Mouse (Mus musculus) CH12.LX (cell line): Measurements from ENCODE around the gene Eaf1. TPM values are rescaled to one million over a fixed set of nuclear protein-coding genes. Genes with fewer than 3 reads are reported as not detected.

Experiments used
- DNase-seq: peaks from one replicate; pipeline ENCODE4 v3.0.0-alpha.2; 2013; ENCODE audit errors: extremely low read depth
- H3K27ac ChIP-seq: 2 replicates; pipeline ENCODE4 v1.5.1; 2012; ENCODE audit warnings: low read depth, mild to moderate bottlenecking, control low read depth, moderate library complexity; ENCODE audit not compliant: insufficient read depth
- H3K27me3 ChIP-seq: replicated peaks from 2 replicates; pipeline ENCODE3; 2012; ENCODE audit warnings: inconsistent platforms
- H3K36me3 ChIP-seq, 2 experiments: replicated peaks in 1 of 2; 2 replicates each; pipeline versions ENCODE3 to v1.6.1; 2012; ENCODE audit warnings: inconsistent platforms in 1 of 2, low read length in 1 of 2, mild to moderate bottlenecking in 1 of 2, mixed read lengths in 1 of 2, moderate library complexity in 1 of 2; ENCODE audit not compliant: control insufficient read depth in 1 of 2, insufficient read depth in 1 of 2
- H3K4me1 ChIP-seq, 2 experiments: 2 replicates each; pipeline ENCODE4 v1.6.1; 2012; ENCODE audit warnings: inconsistent platforms in 1 of 2, moderate library complexity in 1 of 2; ENCODE audit not compliant: insufficient read depth in 2 of 2, control insufficient read depth in 1 of 2
- H3K4me2 ChIP-seq: 2 replicates; pipeline ENCODE4 v1.6.1; 2012; ENCODE audit warnings: low read depth, mild to moderate bottlenecking, control low read depth; ENCODE audit not compliant: poor library complexity, insufficient read depth, severe bottlenecking
- H3K4me3 ChIP-seq, 3 experiments: fragments of 150-350 bp in 1 of 3; sonication (generic) in 1 of 3; replicated peaks in 1 of 3; 2 replicates each; pipeline versions ENCODE3 to v1.5.1; 2011 to 2012; ENCODE audit warnings: low read depth in 2 of 3, low read length in 2 of 3, mild to moderate bottlenecking in 2 of 3, moderate library complexity in 2 of 3, control low read depth in 1 of 3, improper control_type of control experiment in 1 of 3, inconsistent platforms in 1 of 3, mixed read lengths in 1 of 3; ENCODE audit not compliant: poor library complexity in 1 of 3
- H3K79me2 ChIP-seq: replicated peaks from 2 replicates; pipeline ENCODE4 v1.6.1; 2012; ENCODE audit warnings: mild to moderate bottlenecking, moderate library complexity; ENCODE audit not compliant: control insufficient read depth, poor library complexity, insufficient read depth, severe bottlenecking; ENCODE audit errors: extremely low read depth
- H3K9ac ChIP-seq: 2 replicates; pipeline ENCODE4 v1.6.1; 2012; ENCODE audit warnings: low read depth, mild to moderate bottlenecking, control low read depth, moderate library complexity; ENCODE audit not compliant: insufficient read depth
- H3K9me3 ChIP-seq: replicated peaks from 2 replicates; pipeline ENCODE3; 2012; ENCODE audit warnings: low read length, inconsistent platforms, mixed read lengths
- CHD1 ChIP-seq: IDR thresholded peaks from 2 replicates; pipeline ENCODE4 v1.6.1; 2012; ENCODE audit warnings: low read depth, low read length, improper control_type of control experiment, inconsistent platforms
- CTCF ChIP-seq, 2 experiments: IDR thresholded peaks in 1 of 2; conservative IDR thresholded peaks in 1 of 2; 2 replicates each; pipeline ENCODE4 v1.5.1; 2011 to 2012; ENCODE audit warnings: low read depth in 2 of 2, low read length in 2 of 2, improper control_type of control experiment in 1 of 2, inconsistent platforms in 1 of 2, mild to moderate bottlenecking in 1 of 2, moderate library complexity in 1 of 2
- ELF1 ChIP-seq: IDR thresholded peaks from 2 replicates; pipeline ENCODE4 v1.6.1; 2014; ENCODE audit warnings: low read depth, mild to moderate bottlenecking, inconsistent platforms, low read length, improper control_type of control experiment
- ETS1 ChIP-seq: conservative IDR thresholded peaks from 2 replicates; pipeline ENCODE4 v1.6.1; 2012; ENCODE audit warnings: low read depth, mild to moderate bottlenecking, inconsistent platforms, low read length, improper control_type of control experiment, moderate library complexity
- JUND ChIP-seq: conservative IDR thresholded peaks from 2 replicates; pipeline ENCODE4 v1.6.1; 2011; ENCODE audit warnings: low read depth, low read length, improper control_type of control experiment
- MAX ChIP-seq: IDR thresholded peaks from 2 replicates; pipeline ENCODE4 v1.6.1; 2011; ENCODE audit warnings: low read length, improper control_type of control experiment
- MEF2A ChIP-seq: IDR thresholded peaks from 2 replicates; pipeline ENCODE4 v1.6.1; 2014; ENCODE audit warnings: low read depth, mild to moderate bottlenecking, inconsistent platforms, low read length, improper control_type of control experiment, borderline replicate concordance
- MXI1 ChIP-seq: IDR thresholded peaks from 2 replicates; pipeline ENCODE4 v1.6.1; 2011; ENCODE audit warnings: mild to moderate bottlenecking, low read depth, low read length, improper control_type of control experiment
- MYC ChIP-seq: IDR thresholded peaks from 2 replicates; pipeline ENCODE4 v1.6.1; 2011; ENCODE audit warnings: low read depth, mild to moderate bottlenecking, improper control_type of control experiment, low read length
- SIN3A ChIP-seq: IDR thresholded peaks from 2 replicates; pipeline ENCODE4 v1.6.1; 2012; ENCODE audit warnings: low read length, improper control_type of control experiment, inconsistent platforms
- SMC3 ChIP-seq: IDR thresholded peaks from 2 replicates; pipeline ENCODE4 v1.6.1; 2011; ENCODE audit warnings: low read depth, low read length, improper control_type of control experiment
- TBP ChIP-seq: conservative IDR thresholded peaks from 2 replicates; pipeline ENCODE4 v1.6.1; 2011; ENCODE audit warnings: low read depth, low read length, improper control_type of control experiment
- TCF12 ChIP-seq: IDR thresholded peaks from 2 replicates; pipeline ENCODE4 v1.6.1; 2014; ENCODE audit warnings: low read depth, mild to moderate bottlenecking, inconsistent platforms, low read length, improper control_type of control experiment
- USF1 ChIP-seq: IDR thresholded peaks from 2 replicates; pipeline ENCODE4 v1.6.1; 2014; ENCODE audit warnings: low read depth, mild to moderate bottlenecking, inconsistent platforms, low read length, improper control_type of control experiment
- ZC3H11A ChIP-seq: IDR thresholded peaks from 2 replicates; pipeline ENCODE4 v1.6.1; 2012; ENCODE audit warnings: low read depth, mild to moderate bottlenecking, inconsistent platforms, low read length, improper control_type of control experiment
- ZMIZ1 ChIP-seq: IDR thresholded peaks from 2 replicates; pipeline ENCODE4 v1.6.1; 2012; ENCODE audit warnings: low read depth, mild to moderate bottlenecking, inconsistent platforms, low read length, improper control_type of control experiment
- dilution Hi-C: fragments of 300-500 bp; cut with MboI; formaldehyde crosslinking; loops from 2 replicates; pipeline ENCODE4 v1.14.3; 2020; ENCODE audit warnings: low sequenced_read_pairs; ENCODE audit not compliant: extremely low pct_unique_long_range_greater_than_20kb, extremely low pct_ligation_motif_present
- in situ Hi-C: fragments of 300-500 bp; cut with MboI; formaldehyde crosslinking; loops from 3 replicates; pipeline ENCODE4 v1.14.3; 2019; ENCODE audit warnings: low sequenced_read_pairs, low pct_ligation_motif_present, low pct_unique_long_range_greater_than_20kb, mixed read lengths
- polyA plus RNA-seq: library from polyadenylated mRNA; unstranded; fragments of >175 nt; gene quantifications from 2 replicates; pipeline ENCODE4 v1.2.1, GENCODE M21; 2012; ENCODE audit warnings: low read depth; ENCODE audit not compliant: insufficient read length
- total RNA-seq, 2 experiments: library from RNA; depleted of rRNA; stranded (reverse); fragments of 300-350 nt in 1 of 2; fragments of >200 nt in 1 of 2; gene quantifications; 2 replicates each; pipeline ENCODE4 v1.2.3; 2012 to 2014

Gene Eaf1
- total and polyA plus RNA-seq, 3 experiments: 25.2 to 39.9 (median 29.4) TPM

DNA sequence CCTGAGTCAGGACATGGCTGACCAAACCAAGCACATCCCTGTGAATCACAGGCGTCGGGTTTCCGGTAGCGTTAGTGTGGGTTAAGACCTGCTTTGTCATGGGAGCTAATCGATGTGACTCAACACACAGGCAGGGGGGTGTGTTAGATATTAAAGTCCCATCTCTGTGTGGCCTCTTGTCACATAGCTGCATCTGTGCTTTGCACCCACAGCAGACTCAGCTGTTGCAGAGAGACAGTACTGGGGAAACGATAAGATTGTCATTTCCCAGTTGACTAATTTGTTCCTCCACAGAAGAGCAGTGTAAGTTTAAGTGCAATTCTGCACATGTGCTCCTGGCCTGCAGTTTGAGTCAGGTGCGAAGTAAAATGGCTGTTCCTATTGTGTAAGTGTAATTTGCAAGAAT is 2.0 kb downstream of the Eaf1 start:
- peak overlapping the region; percentile 20; the same call in 1 of the 2 replicates for H3K27ac ChIP-seq
- in situ Hi-C loops (no loop called here), dilution Hi-C loops (no loop called here)
- H3K36me3 ChIP-seq: peaks cover 33 to 53% of the 10 kb centered on the region in 2 experiments
- DNase-seq: peak; percentile 64
- H3K4me1 ChIP-seq: peaks cover 11 to 65% of the 10 kb centered on the region in 2 experiments
- TF ChIP-seq ETS1 (peak; percentile 30; the same call in 1 of the 2 replicates), SMC3 (no peak), CHD1 (0 out of 2 replicates have a peak, but pooled peaks have one; percentile 40), MXI1 (peak; percentile 55; the same call in 1 of the 2 replicates), MYC (peak; percentile 54; the same call in 1 of the 2 replicates), MAX (peak; percentile 83), JUND (no peak)
- H3K79me2 ChIP-seq: peaks cover 80% of the 10 kb centered on the region
- H3K27me3 ChIP-seq: no peaks in the 10 kb centered on the region
- H3K9ac ChIP-seq: peak overlapping the region; percentile 92
- H3K4me2 ChIP-seq: peak overlapping the region; percentile 78
- peak overlapping the region; percentile 71 to 99 (median 82) for H3K4me3 ChIP-seq
- H3K9me3 ChIP-seq: no peaks in the 10 kb centered on the region

DNA sequence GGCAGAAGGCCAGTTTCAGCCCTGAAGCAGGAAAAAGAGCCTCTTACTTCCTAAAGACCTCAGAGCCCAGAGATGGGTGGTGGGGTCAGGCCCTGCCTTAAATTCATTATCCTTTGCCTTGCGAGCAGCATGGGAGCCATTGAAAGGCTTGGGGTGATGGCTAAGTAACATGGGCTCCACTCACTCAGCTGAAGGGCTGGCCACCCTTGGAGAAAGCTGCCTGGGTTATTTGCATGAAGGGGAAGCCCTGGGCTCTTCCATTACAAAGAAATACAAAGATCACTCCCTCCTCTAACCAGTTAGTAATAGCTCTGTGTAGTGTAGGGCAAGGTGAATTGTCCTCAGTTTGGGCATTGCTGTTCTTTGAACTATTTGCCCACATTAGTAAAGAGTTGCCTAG is 5.3 kb downstream of the Eaf1 start:
- Histone ChIP-seq H3K9ac (peak overlapping the region; percentile 5; the same call in 1 of the 2 replicates), H3K27me3 (no peaks in the 10 kb centered on the region), H3K27ac (peak overlapping the region; percentile 65), H3K4me1 (peaks cover 11 to 41% of the 10 kb centered on the region in 2 experiments), H3K4me2 (peak overlapping the region; percentile 74), H3K9me3 (no peaks in the 10 kb centered on the region), H3K36me3 (peaks cover 46 to 63% of the 10 kb centered on the region in 2 experiments), H3K79me2 (peaks cover 51% of the 10 kb centered on the region), H3K4me3 (no peak overlapping the region)
- dilution Hi-C loops: no loop called here
- peak; percentile 54 for DNase-seq
- in situ Hi-C loops: no loop called here
- TF ChIP-seq SIN3A: 0 out of 2 replicates have a peak, but pooled peaks have one; percentile 22
- TF ChIP-seq MXI1: peak; percentile 49; the same call in 1 of the 2 replicates
- TF ChIP-seq ELF1: peak; percentile 37; the same call in 1 of the 2 replicates
- no peak for TF ChIP-seq ZMIZ1
- TF ChIP-seq ZC3H11A: no peak
- TF ChIP-seq ETS1: peak; percentile 46; the same call in 1 of the 2 replicates
- TF ChIP-seq TBP: no peak
- TF ChIP-seq MEF2A: 0 out of 2 replicates have a peak, but pooled peaks have one; percentile 18
- no peak for TF ChIP-seq USF1
- no peak for TF ChIP-seq CTCF (conservative IDR thresholded peaks at IDR 0.05 in 1 of 2, IDR thresholded peaks at IDR 0.05 in 1 of 2; ENCODE audit: low read depth in 2 of 2, low read length in 2 of 2)
- TF ChIP-seq TCF12: peak; percentile 16; the same call in 1 of the 2 replicates
- TF ChIP-seq JUND: no peak
